Mouse (Mus musculus) heart, postnatal 0 days (tissue): ENCODE measurements at regions not wholly inside any gene's neighbourhood (a gene's known extent, or its start where the extent isn't known, plus 50 kb on each side); places are given as distances from the start of the nearest gene placed in this dataset.

Experiments used
- ATAC-seq: fragments of 200-750 bp; cut with Nextera tagmentation; 2 replicates; pipeline ENCODE4 v1.8.0; 2017; ENCODE audit warnings: low read depth, moderate number of reproducible peaks, moderate library complexity; ENCODE audit not compliant: insufficient read depth
- DNase-seq: peaks from one replicate; pipeline ENCODE4 v3.0.0-alpha.2; 2016; ENCODE audit warnings: low spot score
- H3K27ac ChIP-seq: fragments of 300-500 bp; sonication (generic); 2 replicates; pipeline ENCODE4 v1.5.1; 2014; ENCODE audit warnings: low read depth, mild to moderate bottlenecking
- H3K27me3 ChIP-seq: fragments of 300-500 bp; sonication (generic); 2 replicates; pipeline ENCODE4 v1.6.1; 2014; ENCODE audit warnings: low read length, mixed read lengths; ENCODE audit not compliant: control insufficient read depth, insufficient read depth
- H3K36me3 ChIP-seq: fragments of 300-500 bp; sonication (generic); replicated peaks from 2 replicates; pipeline ENCODE4 v1.6.1; 2014; ENCODE audit warnings: low read length, mixed read lengths; ENCODE audit not compliant: control insufficient read depth, insufficient read depth
- H3K4me1 ChIP-seq: fragments of 300-500 bp; sonication (generic); 2 replicates; pipeline ENCODE4 v1.6.1; 2014; ENCODE audit warnings: antibody characterized with exemption; ENCODE audit not compliant: control insufficient read depth, insufficient read depth
- H3K4me2 ChIP-seq: fragments of 300-500 bp; sonication (generic); 2 replicates; pipeline ENCODE4 v1.6.1; 2014; ENCODE audit warnings: low read depth, mild to moderate bottlenecking, low read length, moderate library complexity
- H3K4me3 ChIP-seq: fragments of 300-500 bp; sonication (generic); 2 replicates; pipeline ENCODE4 v1.5.1; 2014; ENCODE audit warnings: low read depth, low read length
- H3K9ac ChIP-seq: fragments of 300-500 bp; sonication (generic); replicated peaks from 2 replicates; pipeline ENCODE4 v1.6.1; 2014; ENCODE audit warnings: low read depth, low read length, mixed read lengths
- H3K9me3 ChIP-seq: fragments of 300-500 bp; sonication (generic); replicated peaks from 2 replicates; pipeline ENCODE4 v1.6.1; 2016; ENCODE audit warnings: low read length; ENCODE audit not compliant: control insufficient read depth
- CTCF ChIP-seq: IDR thresholded peaks from 2 replicates; pipeline ENCODE4 v1.5.1; 2016; ENCODE audit warnings: antibody characterized with exemption, control low read depth, low read depth
- EP300 ChIP-seq: IDR thresholded peaks from 2 replicates; pipeline ENCODE4 v1.6.1; 2016; ENCODE audit warnings: antibody characterized with exemption, low read depth
- WGBS: fragments of 180-500 bp; shearing (Covaris S2); extraction: QIAGEN DNeasy Blood & Tissue Kit; methylation state at CpG from one replicate; pipeline ENCODE4 v1.1.7; 2014; 5-methylcytosine and 5-hydroxymethylcytosine counted together

DNA sequence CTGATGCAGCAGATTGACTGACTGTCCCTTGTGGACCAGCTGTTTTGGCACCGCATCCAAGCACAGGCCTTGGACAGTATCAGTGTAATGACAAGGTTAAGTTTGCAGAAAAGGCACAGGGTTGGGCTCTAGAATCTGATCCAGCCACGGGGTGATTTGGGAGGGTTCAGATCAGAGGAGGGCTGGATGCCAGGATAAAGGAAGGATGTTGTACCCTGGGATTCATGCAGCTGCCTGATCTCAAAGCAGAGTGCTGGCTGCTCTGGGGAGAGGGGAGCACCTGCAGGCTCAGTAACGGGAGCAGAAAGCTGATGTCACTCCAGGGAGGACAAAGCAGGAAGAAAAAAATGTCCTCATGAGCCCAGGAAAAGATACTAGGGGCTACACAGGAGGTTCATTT lies 168.0 kb upstream of the Lrig1 start:
- no peak overlapping the region for H3K4me3 ChIP-seq
- DNase-seq (no peak), ATAC-seq (no peak)
- 40% methylated on average over 3 of the region's 3 CpGs for WGBS
- TF ChIP-seq EP300 (no peak), CTCF (no peak)
- no peak overlapping the region for H3K27ac ChIP-seq
- H3K4me2 ChIP-seq: no peak overlapping the region
- peaks cover 5% of the 10 kb centered on the region; the same call in 1 of the 2 replicates for H3K4me1 ChIP-seq
- H3K36me3 ChIP-seq: no peaks in the 10 kb centered on the region
- H3K9ac ChIP-seq: no peak overlapping the region
- no peaks in the 10 kb centered on the region for H3K27me3 ChIP-seq
- no peaks in the 10 kb centered on the region for H3K9me3 ChIP-seq

DNA sequence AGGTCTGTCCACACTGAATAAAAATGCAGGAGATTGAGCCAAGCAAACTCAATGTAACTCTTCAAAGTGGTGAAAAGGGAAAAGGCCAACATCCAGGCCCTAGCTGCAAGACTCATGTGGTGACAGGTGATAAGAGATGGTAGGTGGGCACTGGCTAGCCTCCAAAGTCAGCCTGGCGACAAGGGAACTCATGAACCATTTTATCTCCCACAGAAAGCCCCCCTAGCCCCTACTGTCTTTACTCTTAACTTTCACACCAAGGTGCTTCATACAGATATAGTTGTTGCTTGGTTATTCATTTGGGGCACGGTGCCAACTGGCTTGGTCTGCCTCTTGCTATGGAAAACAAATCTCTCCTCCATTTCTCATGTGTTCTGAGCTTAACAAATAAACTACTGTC lies 165.5 kb upstream of the Lrig1 start:
- ATAC-seq (peak; percentile 47; the same call in 1 of the 2 replicates), DNase-seq (peak; percentile 14)
- Histone ChIP-seq H3K27me3 (no peaks in the 10 kb centered on the region), H3K9ac (no peak overlapping the region), H3K36me3 (no peaks in the 10 kb centered on the region), H3K27ac (no peak overlapping the region; the same call in 1 of the 2 replicates), H3K4me2 (no peak overlapping the region), H3K4me3 (no peak overlapping the region), H3K4me1 (peaks cover 5% of the 10 kb centered on the region; the same call in 1 of the 2 replicates), H3K9me3 (no peaks in the 10 kb centered on the region)
- TF ChIP-seq EP300 (0 out of 2 replicates have a peak, but pooled peaks have one; percentile 38), CTCF (no peak)
- WGBS: 30% methylated on average over 2 of the region's 2 CpGs

DNA sequence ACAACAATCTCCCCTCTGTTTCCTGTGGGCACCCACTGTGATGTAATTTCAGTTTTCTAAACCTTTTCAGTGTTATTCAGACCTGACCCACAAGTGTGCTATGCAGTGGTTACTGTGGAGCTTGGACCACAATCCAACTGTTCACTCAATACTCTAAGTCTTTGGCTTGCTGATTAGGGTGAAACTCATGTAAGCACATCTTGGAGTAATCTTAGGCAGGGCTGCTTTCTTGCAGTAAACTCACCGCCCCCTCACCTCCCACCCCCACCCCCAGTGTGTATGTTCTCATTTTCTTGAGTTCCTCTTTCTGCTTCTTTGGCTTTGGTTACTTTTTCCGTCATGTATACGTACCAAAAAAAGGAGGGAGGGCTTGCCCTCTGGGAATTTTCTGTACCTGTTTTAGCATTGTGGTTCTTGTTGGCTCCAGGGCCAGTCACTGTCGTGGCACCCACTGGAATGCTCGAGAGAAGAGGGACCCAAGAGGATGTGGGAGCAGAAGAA lies 158.2 kb upstream of the Lrig1 start:
- Histone ChIP-seq H3K4me1 (no peaks in the 10 kb centered on the region), H3K4me2 (no peak overlapping the region), H3K27ac (no peak overlapping the region), H3K9me3 (no peaks in the 10 kb centered on the region), H3K4me3 (no peak overlapping the region), H3K9ac (no peak overlapping the region), H3K36me3 (no peaks in the 10 kb centered on the region), H3K27me3 (no peaks in the 10 kb centered on the region)
- ATAC-seq (no peak), DNase-seq (no peak)
- WGBS: 74% methylated on average over 5 of the region's 5 CpGs
- no peak for TF ChIP-seq CTCF
- no peak for TF ChIP-seq EP300

DNA sequence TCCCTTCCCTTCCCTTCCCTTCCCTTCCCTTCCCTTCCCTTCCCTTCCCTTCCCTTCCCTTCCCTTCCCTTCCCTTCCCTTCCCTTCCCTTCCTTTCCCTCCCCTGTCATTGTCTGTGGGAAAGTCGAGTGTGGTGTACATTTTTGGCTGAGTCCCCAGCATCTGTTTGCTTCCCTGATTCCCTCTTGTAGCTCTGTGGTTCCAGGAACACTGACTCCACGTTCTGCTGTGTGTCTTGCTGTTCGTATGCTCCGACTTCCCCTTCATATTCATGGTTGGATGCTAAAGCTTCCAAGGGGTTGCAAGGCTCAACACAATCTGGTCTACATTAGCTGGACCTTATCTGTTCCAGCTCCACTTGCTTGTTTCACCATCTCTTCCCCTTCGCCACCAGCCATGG lies 150.2 kb upstream of the Lrig1 start:
- H3K4me3 ChIP-seq: no peak overlapping the region
- no peak overlapping the region for H3K9ac ChIP-seq
- no peaks in the 10 kb centered on the region for H3K27me3 ChIP-seq
- DNase-seq (peak; percentile 7), ATAC-seq (no peak)
- no peak for TF ChIP-seq EP300
- no peak for TF ChIP-seq CTCF
- no peaks in the 10 kb centered on the region for H3K4me1 ChIP-seq
- 35% methylated on average over 4 of the region's 5 CpGs for WGBS
- H3K4me2 ChIP-seq: no peak overlapping the region
- no peak overlapping the region for H3K27ac ChIP-seq
- no peaks in the 10 kb centered on the region for H3K36me3 ChIP-seq
- no peaks in the 10 kb centered on the region for H3K9me3 ChIP-seq

DNA sequence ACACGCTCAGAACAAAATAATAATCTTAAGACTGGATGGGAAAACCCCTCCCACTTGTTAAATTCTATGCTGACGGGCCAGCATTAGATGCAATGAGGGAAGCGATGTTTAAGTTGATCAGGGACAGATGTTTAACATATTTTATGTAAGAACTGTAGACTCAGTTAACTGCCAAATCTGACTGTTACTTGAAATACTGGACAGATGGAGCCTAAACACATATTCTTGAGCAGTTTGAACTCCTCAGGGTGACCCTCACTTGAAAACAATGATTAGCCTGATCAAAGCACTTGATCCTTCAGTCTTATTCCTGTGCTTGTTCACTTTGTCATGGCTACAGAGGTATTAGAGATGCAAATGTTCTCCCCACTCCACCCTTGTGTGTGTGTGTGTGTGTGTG lies 149.6 kb upstream of the Lrig1 start:
- ATAC-seq (no peak), DNase-seq (no peak)
- TF ChIP-seq EP300 (no peak), CTCF (no peak)
- Histone ChIP-seq H3K4me2 (no peak overlapping the region), H3K4me1 (no peaks in the 10 kb centered on the region), H3K4me3 (no peak overlapping the region), H3K27ac (no peak overlapping the region), H3K9me3 (no peaks in the 10 kb centered on the region), H3K27me3 (no peaks in the 10 kb centered on the region), H3K9ac (no peak overlapping the region), H3K36me3 (no peaks in the 10 kb centered on the region)
- WGBS: 81% methylated on average over 3 of the region's 3 CpGs

DNA sequence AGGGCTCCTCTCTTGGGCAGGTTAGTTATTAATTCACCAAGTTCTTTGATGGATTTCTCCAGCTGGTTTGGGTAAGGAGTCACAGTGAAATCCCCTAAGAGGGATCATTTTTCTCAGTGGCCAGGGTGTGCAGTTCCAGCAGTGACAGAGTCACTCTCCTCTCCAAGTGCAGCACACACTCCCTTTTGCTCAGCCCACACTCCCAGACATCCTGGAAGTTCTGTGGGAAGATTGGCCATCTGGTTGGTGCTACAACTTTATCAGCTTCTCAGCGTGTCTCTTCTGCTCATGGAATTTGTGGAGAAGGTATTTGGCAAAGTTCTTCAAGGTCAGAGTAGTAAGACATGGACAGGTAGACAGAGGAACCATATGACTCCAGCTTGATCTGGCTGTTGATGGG lies 148.5 kb upstream of the Lrig1 start:
- Histone ChIP-seq H3K36me3 (no peaks in the 10 kb centered on the region), H3K4me1 (no peaks in the 10 kb centered on the region), H3K27ac (no peak overlapping the region), H3K9ac (no peak overlapping the region), H3K4me3 (no peak overlapping the region), H3K9me3 (no peaks in the 10 kb centered on the region), H3K4me2 (no peak overlapping the region), H3K27me3 (no peaks in the 10 kb centered on the region)
- DNase-seq: no peak
- whole genome bisulfite sequencing: 33% methylated on average over 1 of the region's 1 CpGs
- ATAC-seq: no peak
- no peak for TF ChIP-seq EP300
- TF ChIP-seq CTCF: no peak
